Mouse (Mus musculus) heart, adult 2 months (tissue): Measurements from ENCODE around the gene Rph3a.

ENCODE experiments used
- CTCF ChIP-seq: fragments of 200-600 bp; IDR thresholded peaks from 2 replicates; pipeline ENCODE4 v1.8.1; 2022; ENCODE audit warnings: antibody characterized with exemption, mild to moderate bottlenecking, moderate library complexity
- EP300 ChIP-seq: fragments of 200-500 bp; IDR thresholded peaks from 2 replicates; pipeline ENCODE4 v1.6.1; 2011; ENCODE audit warnings: low read depth, low read length, control low read depth; ENCODE audit not compliant: insufficient read depth
- POLR2A ChIP-seq: fragments of 200-500 bp; IDR thresholded peaks from 2 replicates; pipeline ENCODE4 v1.6.1; 2011; ENCODE audit warnings: mild to moderate bottlenecking, low read depth, low read length, control low read depth; ENCODE audit not compliant: insufficient read depth

DNA sequence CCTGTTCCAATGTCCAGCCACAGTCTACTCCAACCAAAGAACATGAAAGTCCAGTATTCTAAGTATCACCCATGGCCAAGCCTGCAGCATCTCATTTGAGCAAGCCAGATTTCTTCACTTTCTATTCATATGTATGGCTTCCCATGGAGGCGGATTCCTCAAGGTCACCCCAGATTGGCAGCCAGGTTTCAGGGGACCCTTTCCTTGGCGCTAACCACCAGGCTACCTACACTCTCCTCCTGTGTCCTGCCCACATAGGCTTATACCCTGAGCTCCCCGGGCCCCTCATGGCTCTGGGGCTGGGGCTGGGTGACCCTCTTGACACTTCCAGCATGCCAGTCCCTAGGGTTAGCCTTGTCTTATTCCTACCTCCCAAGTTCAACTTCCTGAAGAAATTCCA, 2.3 kb downstream of the Rph3a start:
- TF ChIP-seq CTCF (no peak), POLR2A (no peak), EP300 (no peak)
